Mouse (Mus musculus) liver, embryonic 14.5 days (tissue): Measurements from ENCODE around the gene Chst11. TPM values are rescaled to one million over a fixed set of nuclear protein-coding genes. Genes with fewer than 3 reads are reported as not detected.

ENCODE experiments used
- ATAC-seq: fragments of 200-750 bp; cut with Nextera tagmentation; 2 replicates; pipeline ENCODE4 v1.8.0; 2017; ENCODE audit warnings: moderate number of reproducible peaks, mild to moderate bottlenecking, moderate library complexity; ENCODE audit not compliant: insufficient read depth
- DNase-seq, 3 experiments: peaks; one replicate each; pipeline ENCODE4 v3.0.0-alpha.2; 2012 to 2013; ENCODE audit warnings: low read depth in 3 of 3, low spot score in 3 of 3
- H3K27ac ChIP-seq: fragments of 300-500 bp; sonication (generic); 2 replicates; pipeline ENCODE4 v1.5.1; 2014; ENCODE audit warnings: moderate library complexity, mild to moderate bottlenecking, control low read depth, inconsistent platforms
- H3K27me3 ChIP-seq: fragments of 300-500 bp; sonication (generic); 2 replicates; pipeline ENCODE4 v1.6.1; 2014; ENCODE audit warnings: mild to moderate bottlenecking, low read length, moderate library complexity; ENCODE audit not compliant: control insufficient read depth, insufficient read depth
- H3K36me3 ChIP-seq: fragments of 300-500 bp; sonication (generic); replicated peaks from 2 replicates; pipeline ENCODE4 v1.6.1; 2014; ENCODE audit warnings: low read depth; ENCODE audit not compliant: control insufficient read depth, insufficient read depth
- H3K4me1 ChIP-seq, 2 experiments: fragments of 200-500 bp in 1 of 2; fragments of 300-500 bp in 1 of 2; sonication (generic) in 1 of 2; replicated peaks; 2 replicates each; pipeline ENCODE4 v1.6.1; 2012 to 2014; ENCODE audit warnings: antibody characterized with exemption in 1 of 2, inconsistent platforms in 1 of 2, low read length in 1 of 2; ENCODE audit not compliant: control insufficient read depth in 2 of 2, insufficient read depth in 2 of 2
- H3K4me2 ChIP-seq: fragments of 300-500 bp; sonication (generic); 2 replicates; pipeline ENCODE4 v1.6.1; 2014; ENCODE audit warnings: low read depth, mild to moderate bottlenecking, control low read depth, moderate library complexity
- H3K4me3 ChIP-seq, 2 experiments: fragments of 200-500 bp in 1 of 2; fragments of 300-500 bp in 1 of 2; sonication (generic) in 1 of 2; 2 replicates each; pipeline ENCODE4 v1.5.1; 2012 to 2014; ENCODE audit warnings: low read depth in 2 of 2, low read length in 2 of 2, mild to moderate bottlenecking in 2 of 2, control low read depth in 1 of 2, inconsistent platforms in 1 of 2, moderate library complexity in 1 of 2; ENCODE audit not compliant: insufficient read depth in 1 of 2
- H3K9ac ChIP-seq: fragments of 300-500 bp; sonication (generic); replicated peaks from 2 replicates; pipeline ENCODE4 v1.6.1; 2014; ENCODE audit warnings: mild to moderate bottlenecking, control low read depth, moderate library complexity
- H3K9me3 ChIP-seq: fragments of 300-500 bp; sonication (generic); 2 replicates; pipeline ENCODE4 v1.6.1; 2016; ENCODE audit warnings: low read length, mixed read lengths; ENCODE audit not compliant: control insufficient read depth
- CTCF ChIP-seq: IDR thresholded peaks from 2 replicates; pipeline ENCODE4 v1.5.1; 2016; ENCODE audit warnings: antibody characterized with exemption, low read depth, control low read depth
- EP300 ChIP-seq: IDR thresholded peaks from 2 replicates; pipeline ENCODE4 v1.6.1; 2016; ENCODE audit warnings: antibody characterized with exemption, low read depth
- WGBS: fragments of 180-500 bp; shearing (Covaris S2); extraction: QIAGEN DNeasy Blood & Tissue Kit; methylation state at CpG from one replicate; pipeline ENCODE4 v1.1.7; 2014; ENCODE audit not compliant: insufficient replicate concordance; 5-methylcytosine and 5-hydroxymethylcytosine counted together
- polyA plus RNA-seq, 2 experiments: library from polyadenylated mRNA; depleted of rRNA in 1 of 2; stranded (reverse) in 1 of 2; unstranded in 1 of 2; fragments of >200 nt; fragmentation: Nextera tagmentation in 1 of 2; extraction: Ambion mirVana in 1 of 2; gene quantifications; 2 replicates each; pipeline versions ENCODE4 v1.2.1 to v1.2.3; 2012 to 2014

The Chst11 gene
- polyA plus RNA-seq, 2 experiments = 1.8 to 5.2 TPM

DNA sequence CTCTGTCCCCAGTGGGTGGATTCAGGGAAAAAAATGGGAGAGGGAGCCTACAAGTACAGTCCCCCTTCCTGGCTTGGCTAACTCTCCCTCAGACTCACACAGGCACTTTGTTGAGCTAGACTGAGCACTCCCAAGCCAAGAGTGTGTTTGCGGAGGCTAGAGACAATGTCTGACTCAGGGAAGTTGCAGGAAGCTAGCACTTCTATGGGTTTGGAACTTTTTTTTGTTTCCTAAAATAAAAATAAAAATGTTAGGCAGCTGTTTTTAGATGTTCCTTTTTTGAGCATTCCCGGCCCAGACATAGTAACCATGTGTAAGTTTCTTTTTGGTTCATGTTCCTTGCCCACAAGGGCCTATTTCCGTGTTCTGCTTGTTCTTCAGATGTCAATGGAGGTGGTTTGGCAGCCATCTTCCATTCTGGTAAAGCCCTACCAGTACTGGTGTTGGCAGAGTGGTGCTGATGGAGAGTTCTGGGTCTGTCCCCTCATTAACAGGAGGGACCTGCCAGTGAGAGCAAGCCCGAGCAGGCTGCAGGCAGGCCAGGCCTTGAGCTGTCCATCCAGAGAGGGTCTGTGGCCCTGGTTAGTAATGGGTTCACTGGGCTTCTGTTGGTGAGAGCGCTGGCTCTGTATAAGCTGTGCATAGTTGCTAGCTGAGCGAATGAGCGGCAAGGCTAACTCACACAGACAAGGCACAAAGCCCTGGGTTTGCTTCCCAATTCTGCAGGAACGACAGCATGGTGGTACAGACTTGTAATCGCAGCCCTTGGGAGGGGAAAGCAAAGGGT is 116.3 kb downstream of the Chst11 start:
- WGBS = 72% methylated on average over 9 of the region's 9 CpGs
- H3K4me3 ChIP-seq = no peak overlapping the region
- no peaks in the 10 kb centered on the region for H3K4me1 ChIP-seq
- H3K27me3 ChIP-seq = no peaks in the 10 kb centered on the region
- H3K36me3 ChIP-seq = no peaks in the 10 kb centered on the region
- no peak overlapping the region for H3K9ac ChIP-seq
- no peak for ATAC-seq
- no peak for DNase-seq
- no peak overlapping the region for H3K27ac ChIP-seq
- no peak overlapping the region for H3K4me2 ChIP-seq
- no peaks in the 10 kb centered on the region for H3K9me3 ChIP-seq
- no peak for TF ChIP-seq CTCF
- no peak for TF ChIP-seq EP300

DNA sequence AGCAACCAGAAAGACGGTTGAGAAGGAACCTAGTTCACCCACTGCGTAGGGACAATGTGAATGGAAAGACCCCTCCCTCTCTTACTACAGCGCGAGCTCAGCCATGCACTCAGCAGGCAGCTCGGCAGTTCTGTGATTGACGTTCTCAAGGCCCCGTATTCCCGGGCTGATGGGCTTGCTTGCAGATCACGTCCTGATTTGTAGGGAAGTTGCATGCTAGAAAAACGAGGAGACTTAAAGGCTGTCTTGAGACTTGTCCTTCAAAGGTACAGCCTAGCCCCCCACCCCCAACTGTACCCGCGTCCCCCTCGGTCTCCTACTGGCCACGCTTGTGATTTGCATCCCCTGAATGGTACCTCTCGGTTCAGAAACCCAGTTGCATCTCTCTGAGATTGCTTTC is 117.4 kb downstream of the Chst11 start:
- Histone ChIP-seq H3K27ac (no peak overlapping the region), H3K9ac (no peak overlapping the region), H3K4me1 (no peaks in the 10 kb centered on the region), H3K4me2 (no peak overlapping the region), H3K36me3 (no peaks in the 10 kb centered on the region), H3K27me3 (no peaks in the 10 kb centered on the region), H3K9me3 (no peaks in the 10 kb centered on the region), H3K4me3 (no peak overlapping the region)
- DNase-seq (no peak), ATAC-seq (no peak)
- TF ChIP-seq EP300 (no peak), CTCF (no peak)
- WGBS = 68% methylated on average over 15 of the region's 15 CpGs

DNA sequence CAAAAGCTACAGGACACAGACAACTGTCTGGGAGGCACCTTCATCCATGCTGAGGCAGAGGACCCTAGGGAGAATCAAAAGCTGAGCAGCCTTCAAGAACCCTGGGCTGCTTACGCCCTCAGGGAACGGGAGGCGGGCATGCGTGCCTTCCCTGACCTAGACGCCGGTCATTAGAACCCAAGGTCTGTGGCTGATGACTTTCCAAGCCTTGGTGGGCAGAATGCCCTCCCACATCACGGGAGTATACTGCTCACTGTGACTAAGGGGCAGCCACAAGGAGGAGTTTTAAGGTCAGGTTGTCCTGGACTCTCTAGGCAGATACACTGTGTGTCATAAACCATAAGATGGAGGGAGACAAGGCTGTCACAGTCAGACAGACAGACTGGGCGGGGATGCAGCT is 118.9 kb downstream of the Chst11 start:
- WGBS = 86% methylated on average over 8 of the region's 8 CpGs
- no peak for TF ChIP-seq EP300
- no peak for TF ChIP-seq CTCF
- no peak overlapping the region for H3K4me3 ChIP-seq
- no peaks in the 10 kb centered on the region for H3K27me3 ChIP-seq
- no peaks in the 10 kb centered on the region for H3K9me3 ChIP-seq
- no peaks in the 10 kb centered on the region for H3K36me3 ChIP-seq
- H3K9ac ChIP-seq = no peak overlapping the region
- H3K27ac ChIP-seq = no peak overlapping the region
- ATAC-seq = no peak
- no peak overlapping the region for H3K4me2 ChIP-seq
- no peak for DNase-seq
- no peaks in the 10 kb centered on the region for H3K4me1 ChIP-seq

DNA sequence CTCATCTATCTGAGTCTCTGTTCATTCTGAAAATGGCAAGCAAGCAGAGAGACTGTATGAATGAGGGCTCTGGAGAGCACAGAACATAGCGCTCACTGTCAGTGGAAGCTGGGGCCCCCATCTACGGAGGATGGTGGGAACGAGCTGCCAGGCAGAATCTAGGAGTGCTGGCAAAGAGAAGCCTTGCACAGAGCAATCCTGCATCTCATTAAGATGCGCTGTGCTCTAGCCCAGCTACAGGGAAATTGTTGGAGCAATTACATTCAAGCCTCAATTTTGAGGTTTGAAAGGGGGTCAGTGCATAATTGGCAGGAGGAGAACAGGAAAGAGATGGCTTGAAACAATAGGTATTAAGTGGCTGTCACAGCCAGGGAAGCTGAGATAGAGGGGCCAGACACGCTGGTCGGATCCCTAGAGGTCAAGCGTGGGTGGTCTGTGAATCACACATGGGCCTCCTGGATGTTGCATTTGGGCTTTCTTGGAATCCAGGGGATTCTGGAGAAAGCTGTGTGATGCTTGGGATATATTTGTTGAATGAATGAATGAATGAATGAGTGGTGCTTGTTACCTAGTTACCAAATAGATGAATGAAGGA is 121.0 kb downstream of the Chst11 start:
- H3K9ac ChIP-seq = no peak overlapping the region
- WGBS = 83% methylated on average over 7 of the region's 7 CpGs
- H3K27me3 ChIP-seq = no peaks in the 10 kb centered on the region
- no peaks in the 10 kb centered on the region for H3K9me3 ChIP-seq
- H3K27ac ChIP-seq = no peak overlapping the region
- H3K4me2 ChIP-seq = no peak overlapping the region
- H3K36me3 ChIP-seq = no peaks in the 10 kb centered on the region
- ATAC-seq = no peak
- no peak overlapping the region for H3K4me3 ChIP-seq
- no peak for DNase-seq
- H3K4me1 ChIP-seq = no peaks in the 10 kb centered on the region
- TF ChIP-seq CTCF (no peak), EP300 (no peak)

DNA sequence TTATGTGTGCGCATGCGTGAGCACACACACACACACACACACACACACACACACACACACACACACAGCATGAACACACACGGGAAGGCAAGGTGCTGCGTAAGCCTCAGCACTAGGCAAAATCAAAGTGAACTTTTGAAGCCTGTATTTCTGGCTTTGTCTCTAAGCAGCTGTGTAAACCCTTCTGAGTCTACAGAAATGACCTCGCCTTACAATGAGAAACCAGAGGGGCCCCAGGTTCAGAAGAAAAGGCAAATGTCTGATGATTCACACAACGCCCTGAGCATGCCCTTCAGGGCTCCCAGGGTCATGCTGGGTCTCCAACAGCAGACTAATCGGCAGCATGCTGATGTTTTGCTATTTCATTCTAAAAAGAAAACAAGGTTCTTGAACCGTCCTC is 122.1 kb downstream of the Chst11 start:
- ATAC-seq = no peak
- DNase-seq = no peak
- no peak overlapping the region for H3K4me3 ChIP-seq
- no peak overlapping the region for H3K27ac ChIP-seq
- H3K27me3 ChIP-seq = no peaks in the 10 kb centered on the region
- H3K4me2 ChIP-seq = no peak overlapping the region
- H3K9ac ChIP-seq = no peak overlapping the region
- H3K4me1 ChIP-seq = no peaks in the 10 kb centered on the region
- no peaks in the 10 kb centered on the region for H3K9me3 ChIP-seq
- TF ChIP-seq EP300 (no peak), CTCF (no peak)
- no peaks in the 10 kb centered on the region for H3K36me3 ChIP-seq
- 67% methylated on average over 8 of the region's 8 CpGs for WGBS
